Mouse (Mus musculus): ENCODE data around the gene Nfib. TPM values are rescaled to one million over a fixed set of nuclear protein-coding genes. Genes with fewer than 3 reads are reported as not detected.

The Nfib gene
- total and polyA plus RNA-seq, 3 experiments, result not detected

- no peak for TF ChIP-seq RCOR1 (IDR thresholded peaks at IDR 0.05; ENCODE audit: low read depth, low read length)
- no peak for TF ChIP-seq POLR2A (IDR thresholded peaks at IDR 0.05; ENCODE audit: control insufficient read depth in 1 of 2, insufficient read depth in 1 of 2, low read depth in 1 of 2, low read length in 2 of 2, poor library complexity in 1 of 2)
- no peak for TF ChIP-seq BHLHE40 (IDR thresholded peaks at IDR 0.05; ENCODE audit: borderline replicate concordance, low read depth, low read length)
- no peak for TF ChIP-seq CHD2 (IDR thresholded peaks at IDR 0.05; ENCODE audit: low read length)
- no peak for TF ChIP-seq NELFE (IDR thresholded peaks at IDR 0.05; ENCODE audit: low read depth, low read length)
- no peak for TF ChIP-seq UBTF (IDR thresholded peaks at IDR 0.05; ENCODE audit: borderline replicate concordance, insufficient read depth, low read depth, low read length)
- no peak for TF ChIP-seq TAL1 (IDR thresholded peaks at IDR 0.05; ENCODE audit: low read length)
- TF ChIP-seq SMC3 (IDR thresholded peaks at IDR 0.05; ENCODE audit: low read depth, low read length), result no peak
- Histone ChIP-seq H3K9ac (ENCODE audit: control insufficient read depth, low read depth, low read length, poor library complexity, severe bottlenecking) (no peak overlapping the region), H3K79me2 (ENCODE audit: control insufficient read depth, insufficient read depth, low read length, poor library complexity) (no peaks in the 10 kb centered on the region), H3K9me3 (replicated peaks; ENCODE audit: insufficient read depth, low read length) (no peaks in the 10 kb centered on the region), H3K27me3 (ENCODE audit: control insufficient read depth in 1 of 2, insufficient read depth in 2 of 2, low read length in 2 of 2) (no peaks in the 10 kb centered on the region; a peak in 1 of 4 replicates), H3K4me3 (ENCODE audit: control insufficient read depth in 1 of 2, insufficient read depth in 1 of 2, low read depth in 2 of 2, low read length in 2 of 2) (no peak overlapping the region), H3K4me1 (ENCODE audit: control insufficient read depth in 1 of 2, insufficient read depth in 2 of 2, low read length in 2 of 2) (no peaks in the 10 kb centered on the region), H3K36me3 (ENCODE audit: control insufficient read depth in 1 of 2, insufficient read depth in 2 of 2, low read length in 2 of 2) (no peaks in the 10 kb centered on the region), H3K27ac (ENCODE audit: control insufficient read depth, low read depth, low read length) (no peak overlapping the region)
- no peak for DNase-seq (ENCODE audit: low read depth, low spot score)
Observed at GRCm38 (mm10) chr4:82548247-82548646, 157.3 kb downstream of the Nfib start.

GRCm38 (mm10) chr4:82543936-82544335, 161.6 kb downstream of the Nfib start:
- Histone ChIP-seq H3K4me3 (ENCODE audit: control insufficient read depth in 1 of 2, insufficient read depth in 1 of 2, low read depth in 2 of 2, low read length in 2 of 2) (no peak overlapping the region), H3K27me3 (ENCODE audit: control insufficient read depth in 1 of 2, insufficient read depth in 2 of 2, low read length in 2 of 2) (no peaks in the 10 kb centered on the region), H3K36me3 (ENCODE audit: control insufficient read depth in 1 of 2, insufficient read depth in 2 of 2, low read length in 2 of 2) (no peaks in the 10 kb centered on the region), H3K9ac (ENCODE audit: control insufficient read depth, low read depth, low read length, poor library complexity, severe bottlenecking) (no peak overlapping the region), H3K27ac (ENCODE audit: control insufficient read depth, low read depth, low read length) (no peak overlapping the region), H3K9me3 (replicated peaks; ENCODE audit: insufficient read depth, low read length) (no peaks in the 10 kb centered on the region), H3K79me2 (ENCODE audit: control insufficient read depth, insufficient read depth, low read length, poor library complexity) (no peaks in the 10 kb centered on the region), H3K4me1 (ENCODE audit: control insufficient read depth in 1 of 2, insufficient read depth in 2 of 2, low read length in 2 of 2) (no peaks in the 10 kb centered on the region)
- TF ChIP-seq POLR2AphosphoS5 (IDR thresholded peaks at IDR 0.05; ENCODE audit: borderline replicate concordance, low read depth, low read length) (no peak), ZMIZ1 (IDR thresholded peaks at IDR 0.05; ENCODE audit: low read depth, low read length) (no peak), EP300 (IDR thresholded peaks at IDR 0.05; ENCODE audit: low read depth in 1 of 2, low read length in 2 of 2) (no peak), POLR2A (IDR thresholded peaks at IDR 0.05; ENCODE audit: control insufficient read depth in 1 of 2, insufficient read depth in 1 of 2, low read depth in 1 of 2, low read length in 2 of 2, poor library complexity in 1 of 2) (no peak), USF2 (IDR thresholded peaks at IDR 0.05; ENCODE audit: borderline replicate concordance in 1 of 2, insufficient read depth in 1 of 2, low read depth in 1 of 2, low read length in 2 of 2) (no peak), NRF1 (IDR thresholded peaks at IDR 0.05; ENCODE audit: insufficient read depth, low read depth, low read length, poor library complexity, severe bottlenecking) (no peak), POLR2AphosphoS2 (IDR thresholded peaks at IDR 0.05; ENCODE audit: low read length) (no peak), TBP (IDR thresholded peaks at IDR 0.05; ENCODE audit: low read depth, low read length) (no peak), ELF1 (IDR thresholded peaks at IDR 0.05; ENCODE audit: low read depth, low read length) (no peak), MEF2A (IDR thresholded peaks at IDR 0.05; ENCODE audit: extremely low read depth, insufficient replicate concordance, low read depth, low read length, poor library complexity, severe bottlenecking) (no peak), CHD2 (IDR thresholded peaks at IDR 0.05; ENCODE audit: low read length) (no peak), MAX (IDR thresholded peaks at IDR 0.05; ENCODE audit: low read length) (no peak), MXI1 (IDR thresholded peaks at IDR 0.05; ENCODE audit: low read depth, low read length) (no peak), SMC3 (IDR thresholded peaks at IDR 0.05; ENCODE audit: low read depth, low read length) (no peak)
- DNase-seq (ENCODE audit: low read depth, low spot score), result no peak
